Mouse (Mus musculus): ENCODE measurements around the gene Gse1.
"Not testable (repeated sequence)": the region's sequence is repeated elsewhere in the genome, so short reads cannot be mapped to it uniquely, and the experiment has no call there.

Gse1 gene

DNA sequence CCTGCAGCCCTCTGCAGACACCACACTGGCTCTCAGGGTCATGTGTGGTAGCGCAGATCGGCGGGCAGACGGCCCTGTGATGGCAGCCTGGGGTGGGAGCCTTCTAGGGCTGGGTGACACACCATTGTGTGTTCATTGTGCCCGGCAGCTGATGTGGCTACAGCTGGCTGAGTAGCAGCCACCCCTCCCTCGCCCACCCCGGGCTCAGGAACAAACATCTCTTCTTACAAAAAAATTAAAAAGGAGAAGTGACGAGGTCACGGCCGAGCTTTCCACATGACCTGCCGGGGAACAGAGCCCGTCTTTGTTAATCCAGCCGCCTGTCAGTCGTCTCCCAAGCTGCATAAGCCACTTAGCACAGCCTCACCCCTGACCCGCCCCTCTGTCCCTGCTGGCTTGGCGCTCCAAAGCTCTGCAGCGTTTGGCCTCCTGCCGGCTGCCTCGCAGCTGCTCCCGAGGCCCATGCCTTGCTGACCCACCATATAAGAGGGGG, 94.7 kb downstream of the Gse1 start:
- in situ Hi-C loops (cut with MboI, MseI) = no loop called here

DNA sequence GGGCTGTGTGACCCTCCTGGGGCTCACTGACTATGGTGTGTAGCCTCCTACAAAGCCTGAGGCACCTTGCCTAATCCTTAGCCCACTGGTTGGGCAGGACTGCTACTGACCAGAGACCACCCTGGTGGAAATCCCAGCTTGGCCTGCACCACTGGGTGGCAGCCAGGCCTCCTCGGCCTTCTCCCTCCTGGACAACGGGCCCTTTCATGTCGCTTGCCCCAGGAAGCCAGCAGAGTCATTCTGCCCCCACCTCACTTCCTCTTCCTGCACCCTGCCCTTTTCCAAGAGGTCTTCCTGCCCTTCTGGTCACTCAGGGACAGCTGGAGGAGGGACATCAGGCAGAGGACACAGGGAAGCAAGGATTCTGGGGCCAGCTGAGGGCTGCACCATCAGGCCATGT, 96.3 kb downstream of the Gse1 start:
- in situ Hi-C loops (cut with MboI, MseI) = no loop called here

DNA sequence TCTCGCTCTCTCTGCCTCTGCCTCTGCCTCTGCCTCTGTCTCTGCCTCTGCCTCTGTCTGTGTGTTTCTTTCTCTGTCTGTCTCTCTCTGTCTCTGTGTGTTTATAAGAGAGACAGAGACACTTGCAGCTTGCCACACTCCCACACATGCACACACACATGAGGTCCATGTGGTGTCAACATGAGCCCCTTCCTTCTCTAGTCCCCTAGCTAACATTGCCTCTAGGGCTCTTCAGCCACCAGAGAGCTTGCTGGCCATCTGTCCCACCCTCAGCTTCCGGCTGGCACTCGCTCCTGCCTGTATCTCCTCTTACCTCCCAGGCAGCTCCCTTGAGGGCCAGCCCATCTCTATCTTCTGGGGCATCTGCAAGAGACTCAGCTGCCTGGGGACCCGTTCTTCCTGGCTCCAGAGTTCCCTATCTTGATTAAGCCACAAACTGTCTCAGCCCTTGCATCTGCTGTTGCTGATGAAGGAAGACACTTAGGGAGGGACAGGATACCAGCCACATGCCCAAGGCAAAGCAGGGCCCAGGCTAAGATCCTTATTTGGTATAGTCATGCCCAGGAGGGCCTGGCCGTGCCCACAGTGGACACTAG, 97.0 kb downstream of the Gse1 start:
- in situ Hi-C loops (cut with MboI, MseI) = no loop called here

DNA sequence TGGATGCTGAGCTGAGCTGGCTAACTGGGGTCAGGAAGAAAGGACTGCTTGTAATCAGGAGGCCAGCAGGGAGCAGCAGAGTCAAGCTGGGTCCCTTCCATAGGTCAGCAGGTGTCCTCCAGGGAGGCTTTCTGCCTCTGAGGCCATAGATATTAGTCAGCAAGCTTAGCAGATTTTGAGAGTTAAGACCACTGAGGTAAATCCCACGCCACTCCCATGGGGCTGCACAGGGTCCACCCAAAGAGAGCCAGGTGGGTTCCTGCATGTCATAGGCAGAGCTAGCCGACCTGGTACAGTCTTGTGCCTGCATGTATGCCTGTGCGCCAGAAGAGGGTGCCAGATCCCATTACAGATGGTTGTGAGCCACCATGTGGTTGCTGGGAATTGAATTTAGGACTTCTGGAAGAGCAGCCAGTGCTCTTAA, 98.9 kb downstream of the Gse1 start:
- in situ Hi-C loops (cut with MboI, MseI) = no loop called here

DNA sequence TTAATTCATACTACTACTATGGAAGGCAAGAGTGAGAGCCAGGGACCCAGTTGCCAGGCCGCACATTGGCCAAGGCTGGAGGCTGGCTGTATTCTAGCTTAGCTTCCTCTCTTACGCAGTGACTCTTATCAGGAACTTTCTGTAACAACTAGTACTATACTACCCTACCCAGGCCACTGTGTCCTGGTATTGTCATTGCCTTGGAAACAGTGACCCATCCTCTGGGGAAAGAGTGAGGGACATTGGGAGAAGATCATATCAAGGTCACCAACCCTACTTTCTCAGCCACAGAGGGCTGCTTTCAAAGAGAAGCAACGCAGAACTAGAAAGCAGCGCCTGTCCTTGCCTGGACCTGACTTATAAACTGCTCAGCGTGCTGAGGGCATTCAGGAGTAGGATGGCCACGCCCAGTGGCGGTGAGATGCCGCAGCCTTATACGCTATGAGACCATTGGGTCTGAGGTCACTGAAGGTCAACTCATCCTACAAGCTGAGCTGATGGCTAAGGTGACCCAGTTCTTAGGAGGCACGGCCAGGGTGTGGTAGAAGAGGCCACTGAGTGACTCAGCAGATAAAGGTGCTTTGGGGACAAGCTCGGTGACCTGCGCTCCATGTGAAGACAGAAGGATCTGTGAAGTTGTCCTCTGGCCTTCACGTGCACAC, 100.2 kb downstream of the Gse1 start:
- in situ Hi-C loops (cut with MboI, MseI) = no loop called here

DNA sequence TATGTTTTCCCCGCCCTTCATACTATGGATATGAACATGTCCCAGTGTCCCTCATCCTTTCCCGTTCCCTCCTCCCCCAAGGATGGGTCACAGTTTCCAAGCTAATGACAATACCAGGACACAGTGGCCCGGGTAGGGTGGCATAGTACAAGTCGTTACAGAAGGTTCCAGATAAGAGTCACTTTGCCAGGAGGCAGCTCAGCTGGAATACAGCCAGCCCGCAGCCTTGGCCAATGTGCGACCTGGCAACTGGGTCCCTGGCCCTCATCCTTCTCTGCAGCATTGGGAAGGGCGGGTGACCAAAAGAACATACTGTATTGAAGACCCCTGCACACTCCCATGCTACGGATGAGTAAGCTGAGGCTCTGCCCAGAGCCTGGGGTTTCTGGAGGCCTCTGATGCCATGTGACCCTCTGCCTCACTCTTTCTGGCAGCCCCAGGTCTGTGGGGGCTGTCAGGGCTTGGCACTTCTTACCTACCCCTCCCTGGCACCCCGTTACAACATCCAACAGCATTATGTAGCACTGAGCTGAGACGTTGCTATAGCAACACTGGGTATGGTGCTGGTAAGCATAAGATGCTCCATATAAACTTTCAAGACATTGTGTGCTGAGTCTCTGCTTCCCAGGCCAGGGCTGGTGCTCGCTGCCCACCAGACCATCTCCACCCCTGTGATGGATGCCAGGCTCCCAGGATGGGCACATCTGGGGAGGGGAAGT, 100.9 kb downstream of the Gse1 start:
- in situ Hi-C loops (cut with MboI, MseI) = no loop called here

DNA sequence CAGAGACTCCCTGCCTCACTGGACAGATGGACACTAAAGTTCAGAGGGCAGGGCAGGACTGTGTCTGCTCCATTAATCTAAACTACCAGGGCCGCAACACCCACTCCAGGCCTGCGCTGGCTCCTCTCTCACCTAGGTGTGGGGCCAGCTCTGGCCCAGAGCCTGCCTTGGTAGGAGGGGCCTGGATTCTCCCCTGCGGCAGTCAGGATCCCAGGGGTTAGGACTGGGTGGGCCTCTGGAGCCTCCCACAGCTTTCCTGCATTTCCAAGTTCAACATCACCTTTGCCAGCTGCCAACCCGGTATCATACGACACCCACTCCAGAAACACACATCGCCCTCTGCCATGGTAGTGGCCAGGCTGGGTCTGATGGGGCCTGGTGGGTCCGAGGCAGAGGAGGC, 102.8 kb downstream of the Gse1 start:
- in situ Hi-C loops (cut with MboI, MseI) = no loop called here

DNA sequence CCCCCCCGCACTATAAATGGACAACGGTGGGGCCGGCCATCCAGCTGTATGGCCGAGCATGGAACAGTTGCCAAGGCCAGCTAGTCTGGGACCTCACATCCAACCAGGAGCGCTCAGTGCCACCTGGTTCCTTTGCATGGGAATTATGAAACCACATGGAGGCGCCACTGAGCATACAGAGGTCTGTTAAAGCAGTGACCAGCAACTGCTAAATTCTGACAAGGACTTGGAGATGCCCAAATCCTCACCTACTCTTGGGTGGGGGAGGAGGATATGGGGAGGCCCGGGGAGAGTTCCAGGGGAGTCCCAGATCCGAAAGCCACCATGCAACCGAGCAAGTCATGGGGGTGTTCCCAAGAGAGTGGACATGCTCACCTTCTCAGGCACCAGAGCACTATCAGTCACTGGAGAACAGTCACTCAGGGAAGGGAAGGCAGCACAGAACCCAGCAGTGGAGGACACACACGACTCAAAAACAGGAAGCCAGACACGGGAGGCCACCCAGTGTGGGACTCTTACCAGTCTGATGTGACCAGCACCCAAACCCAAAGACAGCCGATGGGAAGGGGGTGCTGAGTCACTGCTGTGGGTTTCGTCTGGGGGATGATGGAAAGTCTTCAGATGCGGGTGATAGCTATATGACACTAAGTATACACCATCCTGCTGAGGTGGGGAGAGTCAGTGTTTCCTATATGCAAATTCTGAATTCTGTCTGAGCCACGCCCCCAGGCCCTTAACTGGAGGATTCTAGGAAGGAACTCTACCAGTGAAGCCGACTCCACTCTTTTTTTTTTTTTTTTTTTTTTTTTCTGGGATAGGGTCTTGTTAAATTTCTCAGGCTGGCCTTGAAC, 104.3 kb downstream of the Gse1 start:
- in situ Hi-C loops (cut with MboI, MseI) = no loop called here

DNA sequence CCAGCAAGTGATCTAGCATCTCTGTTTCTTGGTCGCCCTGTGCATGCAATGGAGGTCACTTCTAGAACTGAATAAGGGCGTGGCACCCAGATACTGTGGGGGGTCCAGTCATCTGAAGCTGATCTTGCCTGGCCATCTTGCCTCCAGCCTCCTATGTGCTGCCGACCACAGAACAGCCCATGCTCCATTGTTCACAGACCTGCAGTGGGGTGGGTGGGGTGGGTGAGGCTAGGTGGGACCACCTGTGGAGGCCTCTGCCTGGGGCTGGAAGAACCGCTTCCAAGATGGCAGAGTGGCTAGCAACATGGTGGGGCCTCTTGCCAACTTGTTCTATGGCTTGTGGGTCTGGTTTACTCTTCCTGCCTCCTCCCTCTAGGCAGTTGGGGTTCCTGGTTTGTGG, 105.4 kb downstream of the Gse1 start:
- in situ Hi-C loops (cut with MboI, MseI) = no loop called here

DNA sequence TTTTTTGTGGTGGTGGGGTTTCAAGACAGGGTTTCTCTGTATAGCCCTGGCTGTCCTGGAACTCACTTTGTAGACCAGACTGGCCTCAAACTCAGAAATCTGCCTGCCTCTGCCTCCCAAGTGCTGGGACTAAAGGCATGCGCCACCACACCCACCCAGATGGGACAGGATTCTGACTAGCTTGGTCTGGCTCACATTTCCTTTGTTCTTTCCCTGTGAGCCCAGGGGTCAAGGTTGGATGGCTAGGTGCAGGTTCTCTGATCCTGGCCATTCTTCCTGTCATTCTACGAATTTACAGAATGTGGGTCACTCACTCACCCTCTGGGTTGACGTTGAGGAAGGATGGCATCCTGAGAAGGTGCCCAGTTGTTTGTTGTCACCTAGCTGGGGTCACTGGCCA, 106.0 kb downstream of the Gse1 start:
- in situ Hi-C loops (cut with MboI, MseI) = not testable (repeated sequence)

DNA sequence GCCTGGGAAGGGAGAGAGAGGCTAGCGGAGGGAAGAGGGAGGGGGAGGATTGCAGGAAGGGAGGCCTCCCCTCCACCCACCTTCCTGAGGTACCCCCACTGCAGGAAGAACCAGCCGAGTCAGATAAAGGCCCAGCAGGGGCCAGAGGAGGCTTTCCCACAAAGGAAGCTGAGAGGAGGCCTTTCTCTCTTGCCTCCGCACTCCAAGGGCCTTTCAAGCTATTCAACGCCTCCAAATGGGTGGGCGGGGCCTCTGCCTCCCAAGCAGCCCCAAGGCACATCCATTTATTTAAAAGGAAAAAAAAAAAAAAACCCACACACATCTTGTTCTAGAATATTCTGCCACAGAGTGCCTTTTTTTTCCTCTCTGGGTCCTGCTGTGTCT, 106.6 kb downstream of the Gse1 start:
- in situ Hi-C loops (cut with MboI, MseI) = no loop called here

DNA sequence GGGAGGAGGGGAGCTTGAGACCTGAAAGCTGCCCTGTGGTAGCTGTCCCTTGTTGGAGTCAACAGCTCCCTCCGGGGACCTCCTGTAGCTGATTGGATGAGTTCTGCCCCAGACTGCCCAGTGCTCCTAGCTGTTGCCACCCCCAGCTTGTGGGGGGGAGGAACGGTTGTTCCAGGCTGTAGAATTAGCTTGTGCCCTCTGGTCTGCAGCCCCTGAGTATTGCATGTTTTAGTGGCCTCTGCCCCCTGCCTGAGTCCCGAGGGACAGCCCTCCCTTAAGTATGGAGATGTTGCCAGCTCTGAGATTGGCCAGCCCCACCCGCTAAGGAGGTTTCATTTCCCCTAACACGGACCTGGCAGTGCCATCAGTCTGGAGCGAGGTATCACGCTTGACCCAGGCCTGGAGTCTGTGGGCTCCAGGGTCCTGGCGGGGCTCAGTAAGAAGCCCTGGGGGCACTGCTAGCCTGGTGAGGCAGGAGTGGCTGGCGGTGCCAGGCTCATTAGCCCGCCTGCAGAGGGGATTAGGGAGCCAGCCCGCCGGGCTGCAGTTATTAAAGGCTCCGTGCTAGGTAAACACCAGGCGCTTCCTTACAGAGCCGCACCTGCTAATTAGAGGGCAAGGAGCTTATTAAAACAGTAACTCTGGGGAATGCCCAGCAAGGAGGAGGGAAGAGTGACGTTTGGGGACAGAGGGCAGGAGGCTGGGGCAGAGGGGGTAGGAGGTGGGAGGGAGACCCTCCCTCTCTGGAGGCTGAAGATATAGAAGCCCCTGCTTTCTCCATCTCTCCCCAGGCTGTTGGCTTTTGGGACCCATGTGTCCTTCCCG, 107.2 kb downstream of the Gse1 start:
- in situ Hi-C loops (cut with MboI, MseI) = no loop called here

DNA sequence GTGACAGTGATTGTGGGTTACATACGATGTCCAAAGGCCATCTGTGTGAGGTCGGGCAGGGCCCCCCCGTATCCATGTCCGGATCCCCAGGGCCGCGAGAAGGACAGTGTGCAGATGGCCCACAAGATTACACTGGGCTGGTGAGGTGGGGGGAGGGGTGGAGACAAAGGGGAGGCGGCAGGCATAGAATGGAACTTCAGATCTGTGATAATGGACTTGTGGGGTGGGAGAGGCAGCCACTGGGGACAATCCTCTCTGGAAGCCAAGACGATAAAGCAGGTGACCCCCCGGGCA, 107.8 kb downstream of the Gse1 start:
- in situ Hi-C loops (cut with MboI, MseI) = no loop called here

DNA sequence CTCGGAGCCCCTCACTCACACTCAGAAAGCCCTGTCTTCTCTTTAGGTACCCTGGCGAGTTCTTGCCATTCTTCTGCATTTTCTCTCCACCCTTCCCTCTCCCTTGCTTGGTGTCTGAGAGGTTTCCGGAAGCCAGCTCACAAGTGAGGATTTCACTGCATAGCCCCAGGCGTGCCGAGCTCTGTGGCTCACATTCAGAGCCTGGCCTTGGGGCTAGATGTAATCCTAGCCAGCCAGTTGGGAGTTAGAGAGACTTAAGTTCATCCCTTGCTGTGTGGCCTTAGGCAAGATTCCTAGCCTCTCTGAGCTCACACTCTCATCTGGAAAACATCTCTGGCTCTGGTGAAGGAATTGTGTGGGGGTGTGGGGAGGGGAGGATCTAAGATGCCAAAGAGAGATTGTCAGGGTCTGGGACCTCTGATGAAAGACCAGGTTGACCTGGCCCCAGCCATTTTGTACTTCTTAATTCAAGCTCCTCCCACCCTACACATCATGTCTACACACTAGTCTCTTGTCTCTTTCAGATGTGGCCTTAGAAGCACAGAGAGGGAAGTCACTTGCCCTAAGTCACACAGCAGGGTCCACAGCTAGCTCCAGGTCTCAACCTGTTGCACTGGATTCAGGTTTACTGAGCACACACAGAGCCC, 108.8 kb downstream of the Gse1 start:
- in situ Hi-C loops (cut with MboI, MseI) = no loop called here

DNA sequence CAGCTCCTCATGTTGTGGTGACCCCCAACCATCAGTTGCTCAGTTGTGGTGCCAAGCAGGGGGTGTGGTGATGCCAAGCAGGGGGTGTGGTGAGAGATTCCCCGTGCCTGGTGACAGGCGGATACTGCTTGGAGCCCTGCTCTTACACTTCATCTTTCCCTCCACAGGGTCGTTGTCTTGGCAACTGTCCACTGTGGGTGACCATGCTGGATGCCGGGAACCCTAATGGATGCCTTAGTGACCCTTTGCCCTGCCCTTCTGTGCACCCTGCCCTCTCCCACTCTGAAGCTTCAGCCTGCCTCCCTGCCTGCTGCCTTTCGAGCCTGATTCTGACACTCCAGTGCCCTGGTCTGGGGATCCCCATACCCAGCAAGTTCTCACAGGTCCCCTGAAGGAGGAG, 109.4 kb downstream of the Gse1 start:
- in situ Hi-C loops (cut with MboI, MseI) = no loop called here

DNA sequence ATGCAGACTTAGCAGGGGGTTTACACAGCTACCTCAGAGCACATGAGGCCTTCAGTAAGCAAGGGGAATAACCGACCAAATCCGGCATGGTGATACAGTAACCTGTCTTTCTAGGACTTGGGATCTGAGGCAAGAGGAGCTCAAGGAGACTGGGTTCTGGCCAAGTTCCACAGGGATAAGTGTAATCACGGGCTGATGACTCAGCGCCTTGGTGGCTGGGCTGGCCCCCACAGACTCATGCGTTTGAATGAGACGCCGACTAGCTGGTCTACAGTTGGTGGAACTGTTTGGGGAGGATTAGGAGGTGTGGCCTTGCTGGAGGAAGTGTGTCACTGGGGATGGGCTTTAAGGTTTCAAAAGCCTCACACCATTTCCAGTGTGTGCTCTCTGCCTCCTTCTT, 110.4 kb downstream of the Gse1 start:
- in situ Hi-C loops (cut with MboI, MseI) = no loop called here

DNA sequence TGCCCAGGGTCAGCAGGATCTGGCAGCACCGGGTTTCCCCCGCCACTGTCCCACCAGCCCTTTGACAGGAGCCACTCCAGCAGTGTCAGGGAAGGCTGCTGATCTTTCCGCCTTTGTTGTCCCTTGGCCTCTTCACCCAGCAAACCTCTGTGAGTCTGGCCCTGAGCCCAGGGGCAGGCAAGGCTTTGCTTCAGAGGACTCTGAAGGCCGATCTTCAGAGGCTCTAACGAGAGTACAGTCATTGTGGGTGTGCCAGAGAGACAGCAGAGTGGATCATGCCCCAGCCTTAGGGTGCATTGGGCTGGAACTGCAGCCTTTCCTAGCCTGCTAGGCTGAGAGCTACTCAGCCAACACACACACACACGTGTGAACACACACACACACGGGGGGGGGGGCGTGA, 111.5 kb downstream of the Gse1 start:
- in situ Hi-C loops (cut with MboI, MseI) = no loop called here

DNA sequence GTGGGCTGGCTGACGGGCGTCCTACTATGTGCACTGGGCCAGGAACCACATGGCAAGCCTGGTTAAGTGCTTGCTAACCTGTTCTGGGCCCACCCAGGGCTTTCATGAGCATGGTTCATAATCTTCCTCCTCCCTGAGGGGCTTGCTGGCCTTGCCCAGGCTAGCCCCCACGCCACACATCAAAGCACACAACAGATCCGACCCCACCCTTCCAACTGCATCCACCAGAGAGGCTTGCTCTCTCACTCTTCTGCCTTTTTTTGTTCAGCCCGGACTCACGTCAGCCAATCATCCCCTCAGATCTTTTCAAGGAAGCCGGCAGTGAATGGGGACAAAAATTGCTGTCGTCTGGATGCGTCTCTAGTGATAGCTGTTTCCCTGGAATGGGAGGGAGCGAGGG, 112.9 kb downstream of the Gse1 start:
- in situ Hi-C loops (cut with MboI, MseI) = no loop called here

DNA sequence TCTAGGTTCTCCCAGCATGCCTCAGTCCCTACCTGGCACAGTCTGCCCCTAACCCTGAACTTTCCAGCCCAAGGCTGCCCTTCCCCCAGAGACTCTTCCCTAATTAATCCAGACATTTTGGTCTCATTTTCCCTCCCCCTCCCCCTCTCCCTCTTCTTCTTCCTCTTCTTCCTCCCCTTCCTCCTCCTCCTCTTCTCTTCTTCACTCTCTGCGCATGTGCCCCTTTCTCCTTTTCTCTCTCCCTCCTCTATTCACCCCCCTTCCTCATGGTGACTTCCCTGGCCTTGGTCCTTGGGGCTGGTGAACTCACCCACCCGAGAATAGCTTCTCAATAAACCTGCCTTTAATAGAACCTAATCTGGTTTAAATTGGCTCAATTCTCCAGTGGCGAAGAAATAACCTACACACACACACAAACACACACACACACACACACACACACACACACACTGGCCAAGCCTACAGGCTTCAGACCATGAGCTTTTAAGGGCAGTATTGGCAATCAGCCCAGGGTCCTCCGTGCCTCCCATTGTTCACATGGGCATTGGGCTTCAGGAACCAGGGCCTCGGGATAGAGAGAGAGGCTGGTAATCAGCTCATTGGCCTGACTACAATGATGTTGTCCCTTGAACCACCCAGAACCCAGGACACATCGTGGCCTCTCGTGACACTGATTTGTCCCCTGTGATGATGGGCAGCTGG, 114.7 kb downstream of the Gse1 start:
- in situ Hi-C loops (cut with MboI, MseI) = no loop called here

DNA sequence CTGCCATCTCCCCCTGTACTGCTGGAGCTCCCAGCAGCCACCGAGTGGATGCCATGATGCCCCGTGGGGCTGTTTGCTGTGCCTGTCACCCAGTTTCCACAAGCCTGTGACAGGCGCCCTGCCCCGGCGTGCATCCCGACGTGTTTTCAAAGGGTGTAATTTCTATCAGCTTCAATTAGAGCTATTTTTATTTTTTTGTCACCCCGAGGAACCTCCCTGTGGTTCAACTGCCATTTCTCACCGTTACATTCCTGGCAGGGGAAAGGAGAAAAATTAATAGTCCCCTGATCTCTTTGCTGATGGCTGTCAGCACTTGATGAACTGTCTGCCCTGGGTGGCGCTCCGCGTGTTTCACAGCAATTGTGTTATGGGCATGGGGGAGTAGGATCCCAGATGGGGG, 115.3 kb downstream of the Gse1 start:
- in situ Hi-C loops (cut with MboI, MseI) = no loop called here
